Mouse (Mus musculus) thymus, adult 2 months (tissue): ENCODE data around the gene Il1rl1.

Experiments
- CTCF ChIP-seq: fragments of 200-500 bp; IDR thresholded peaks from 2 replicates; pipeline ENCODE4 v1.5.1; 2012; ENCODE audit warnings: mild to moderate bottlenecking, control low read depth, low read length, moderate library complexity, borderline replicate concordance; ENCODE audit not compliant: control insufficient read depth, poor library complexity, insufficient read depth; ENCODE audit errors: extremely low read depth
- POLR2A ChIP-seq: fragments of 200-500 bp; IDR thresholded peaks from 2 replicates; pipeline ENCODE4 v1.6.1; 2012; ENCODE audit warnings: mild to moderate bottlenecking, low read length, control low read depth, moderate library complexity; ENCODE audit not compliant: control insufficient read depth, poor library complexity, insufficient read depth; ENCODE audit errors: extremely low read depth

GRCm38 (mm10) chr1:40444800-40445199, 15.4 kb downstream of the Il1rl1 start:
- TF ChIP-seq CTCF (no peak), POLR2A (no peak)
